Mouse (Mus musculus) kidney, adult 9 months (tissue): Measurements from ENCODE around the gene Dnajc7.

Experiments
- DNase-seq: peaks from one replicate; pipeline ENCODE4 v3.0.0; 2022

The Dnajc7 gene

DNA sequence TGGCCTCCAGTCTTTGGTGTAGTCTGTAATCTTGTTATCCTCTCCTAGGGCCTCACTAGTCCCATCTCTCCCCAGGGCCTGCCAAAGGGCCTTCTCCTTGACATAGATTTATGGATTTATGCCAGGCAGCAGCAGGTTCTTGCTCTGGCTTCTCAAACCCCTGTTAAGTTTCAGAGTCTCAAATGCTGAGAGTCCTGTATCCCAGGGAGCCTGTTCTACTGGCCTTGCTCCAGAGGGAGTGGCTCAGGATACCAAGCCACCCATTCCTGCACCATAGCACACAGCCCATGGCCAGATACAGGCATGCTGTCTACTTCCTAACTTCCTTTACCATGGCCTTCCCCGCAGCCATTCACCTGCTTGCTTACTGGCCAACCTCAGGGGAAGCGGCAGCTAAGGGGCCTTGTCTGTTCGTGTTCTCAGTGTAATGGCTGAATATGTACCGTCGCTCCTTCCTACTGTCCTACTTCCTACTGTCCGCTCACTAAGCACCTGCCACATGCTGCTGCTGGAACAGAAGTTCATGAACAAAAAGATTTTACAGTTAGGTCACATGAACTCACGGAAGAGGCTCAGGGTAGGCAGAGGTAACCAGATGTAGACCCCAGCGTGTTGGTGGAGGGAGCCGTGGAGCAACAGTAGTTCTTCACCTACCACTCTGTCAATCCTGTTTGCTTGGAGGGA lies 40.7 kb downstream of the Dnajc7 start:
- DNase-seq = no peak

DNA sequence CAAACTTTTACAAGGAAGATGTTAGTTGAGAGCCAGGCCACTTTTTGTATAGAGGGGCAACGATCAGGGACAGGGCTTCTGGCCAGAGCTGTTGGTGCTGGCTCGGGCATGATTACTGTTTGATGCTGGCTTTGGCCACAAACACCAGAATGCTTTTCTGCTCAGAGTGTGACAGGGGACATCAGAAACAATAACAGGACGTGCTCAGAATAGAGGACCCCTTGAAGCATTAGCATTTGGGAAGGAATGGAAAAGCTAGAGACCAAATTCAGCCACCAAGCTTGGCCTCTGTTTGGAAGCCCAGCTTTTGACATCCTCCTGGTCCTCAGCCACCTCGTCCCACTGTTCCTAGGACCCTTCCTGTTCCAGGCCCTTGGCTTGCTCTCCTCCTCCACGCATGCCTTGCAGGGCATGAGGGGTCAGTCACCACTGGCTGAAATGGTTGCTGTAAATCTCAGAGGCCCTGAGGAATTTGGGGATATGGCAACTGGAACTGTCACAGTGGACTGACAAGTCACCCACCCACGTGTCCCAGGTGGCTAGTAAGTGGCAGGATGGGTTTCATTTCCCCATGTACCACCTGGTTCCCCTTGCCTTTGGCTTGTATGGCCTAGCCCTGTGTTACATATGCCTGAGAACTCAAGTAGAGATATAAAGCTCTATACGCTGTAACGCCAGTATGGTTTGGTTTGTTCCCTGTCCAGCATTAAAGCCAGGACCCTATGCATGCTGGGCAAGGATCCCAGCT lies 41.9 kb downstream of the Dnajc7 start:
- DNase-seq = no peak

DNA sequence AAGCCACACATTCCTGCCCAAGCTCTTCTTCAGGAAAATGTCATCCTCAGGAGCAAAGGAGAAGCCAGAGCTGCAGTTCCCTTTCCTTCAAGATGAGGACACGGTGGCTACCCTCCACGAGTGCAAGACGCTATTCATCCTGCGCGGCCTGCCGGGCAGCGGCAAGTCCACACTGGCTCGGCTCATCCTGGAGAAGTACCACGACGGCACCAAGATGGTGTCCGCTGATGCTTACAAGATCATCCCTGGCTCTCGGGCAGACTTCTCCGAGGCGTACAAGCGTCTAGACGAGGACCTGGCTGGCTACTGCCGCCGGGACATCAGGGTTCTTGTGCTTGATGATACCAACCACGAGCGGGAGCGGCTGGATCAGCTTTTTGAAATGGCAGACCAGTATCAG lies 43.7 kb downstream of the Dnajc7 start:
- no peak for DNase-seq

DNA sequence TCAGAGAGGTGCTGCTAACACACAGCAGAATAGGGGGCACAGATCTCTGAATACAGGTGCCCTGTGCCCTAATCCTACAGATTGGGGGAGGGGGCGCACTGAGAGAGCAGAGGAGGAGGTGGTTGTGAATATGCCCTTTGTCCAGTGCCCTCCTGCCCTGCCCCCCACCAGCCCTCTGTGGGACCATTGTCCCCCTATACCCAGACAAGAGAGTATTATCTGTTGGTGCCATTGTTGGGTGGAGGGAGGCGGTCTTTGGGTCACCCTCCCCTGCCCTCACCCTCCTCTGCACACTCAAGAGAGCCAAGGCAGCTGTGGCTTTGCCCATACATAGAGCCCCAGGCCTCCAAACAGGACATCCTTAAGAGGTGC lies 44.5 kb downstream of the Dnajc7 start:
- DNase-seq = no peak

- peak; percentile 80 for DNase-seq
Measured at GRCm38 (mm10) chr11:100574708-100575483, 45.1 kb downstream of the Dnajc7 start, which contains the start of gene Cnp. Gene Cnp, plus strand, starts transcription at chr11:100574904.

GRCm38 (mm10) chr11:100574188-100574587 lies 45.8 kb downstream of the Dnajc7 start:
- peak; percentile 26 for DNase-seq

GRCm38 (mm10) chr11:100571202-100571567 lies 48.8 kb downstream of the Dnajc7 start:
- DNase-seq = no peak

DNA sequence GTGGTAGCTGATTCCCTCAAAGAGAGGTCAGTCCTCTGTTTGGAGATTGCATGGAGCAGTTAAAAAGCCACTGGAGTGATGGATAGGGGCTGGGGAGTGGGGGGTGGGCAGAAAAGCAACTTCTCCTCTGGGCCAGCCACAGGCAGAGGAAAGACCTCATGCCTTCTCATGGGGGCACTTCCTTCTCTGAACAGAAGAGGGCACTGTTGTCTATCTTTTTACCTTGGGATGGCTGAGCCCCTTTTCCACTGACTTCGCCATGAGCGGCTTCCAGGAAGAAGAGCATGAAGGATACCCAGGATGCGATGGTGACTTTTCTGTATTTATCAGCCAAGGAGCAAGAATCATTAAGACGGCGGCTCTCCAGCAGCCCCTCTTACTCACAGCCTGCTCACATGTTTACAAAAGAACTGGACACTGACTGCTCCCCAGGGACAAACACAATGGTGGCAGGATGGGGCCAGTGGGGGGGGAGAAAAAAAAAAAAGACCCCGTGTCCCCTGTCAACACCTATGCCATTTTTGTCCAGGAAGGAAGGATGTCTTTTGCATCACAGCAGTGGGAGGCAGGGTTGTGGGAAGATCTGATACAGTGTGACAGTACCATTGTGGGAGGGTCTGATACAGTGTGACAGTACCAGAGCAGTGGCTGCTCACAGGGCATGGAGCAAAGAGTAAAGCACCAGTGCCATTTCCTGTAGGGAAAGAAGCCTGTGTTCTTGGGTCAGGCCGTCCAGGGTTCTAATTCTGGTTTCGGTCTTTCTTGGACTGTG lies 49.4 kb downstream of the Dnajc7 start:
- DNase-seq = peak; percentile 86

GRCm38 (mm10) chr11:100569789-100570188 lies 50.2 kb downstream of the Dnajc7 start:
- no peak for DNase-seq

DNA sequence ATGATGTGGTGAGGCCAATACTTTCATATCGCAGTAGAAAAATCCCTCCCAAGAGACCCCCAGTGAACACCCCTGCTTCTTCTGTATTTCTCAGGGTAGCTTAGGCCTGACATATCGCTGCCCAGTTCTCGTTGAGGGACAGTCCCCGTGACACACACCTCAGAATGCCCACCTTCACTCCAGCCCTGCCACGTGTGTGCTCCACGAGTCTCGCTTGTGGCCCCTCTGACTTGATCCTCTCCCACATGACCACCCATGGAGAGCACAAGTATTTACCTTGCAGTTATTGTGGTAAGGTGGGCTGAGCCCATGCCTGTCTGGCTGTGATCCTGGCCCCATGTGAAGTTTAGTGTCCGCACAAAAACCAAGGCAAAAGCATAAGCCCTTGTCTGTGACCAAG lies 51.3 kb downstream of the Dnajc7 start:
- DNase-seq = no peak

- peak; percentile 65 for DNase-seq
Measured at GRCm38 (mm10) chr11:100567815-100568245, 52.1 kb downstream of the Dnajc7 start.

GRCm38 (mm10) chr11:100567229-100567628 lies 52.7 kb downstream of the Dnajc7 start:
- DNase-seq = no peak

DNA sequence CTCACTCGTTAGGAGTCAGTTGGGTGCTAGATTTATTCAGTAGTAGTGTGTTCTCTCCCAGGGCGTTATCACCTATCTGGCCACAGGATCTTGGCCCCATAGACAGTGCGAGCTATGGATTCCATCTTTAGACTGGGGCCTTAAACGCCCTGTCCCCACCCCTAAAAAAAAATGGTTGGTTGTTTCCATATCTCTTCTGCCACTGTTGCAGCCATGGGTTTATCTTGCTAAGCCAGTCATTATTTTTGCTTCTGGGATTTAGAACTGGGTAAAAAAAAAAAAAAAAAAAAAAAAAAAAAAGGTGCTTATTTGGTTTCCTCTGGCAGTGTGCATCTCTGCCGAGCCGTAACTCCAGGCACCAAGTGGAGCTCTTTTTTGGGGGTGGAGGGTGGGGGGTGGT lies 55.3 kb downstream of the Dnajc7 start:
- DNase-seq = no peak

DNA sequence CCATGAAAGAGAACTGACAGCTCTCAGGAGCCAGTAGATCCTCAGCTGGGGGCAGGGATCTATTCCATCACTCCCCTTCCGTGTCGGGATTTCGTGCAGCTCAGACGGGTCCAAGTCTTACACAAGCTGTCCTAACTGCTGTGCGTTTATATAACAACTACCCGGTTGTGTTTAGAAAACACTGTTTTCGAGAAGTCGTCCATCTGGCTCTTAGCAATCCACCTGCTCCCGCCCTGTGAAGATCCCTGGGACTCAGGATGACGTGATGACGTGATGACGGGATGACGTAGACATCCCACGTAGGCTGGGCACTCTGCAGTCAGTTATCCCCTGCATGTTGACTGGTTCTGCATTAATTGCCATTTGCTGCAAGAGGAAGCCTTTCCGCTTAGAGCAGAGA lies 55.7 kb downstream of the Dnajc7 start:
- no peak for DNase-seq

DNA sequence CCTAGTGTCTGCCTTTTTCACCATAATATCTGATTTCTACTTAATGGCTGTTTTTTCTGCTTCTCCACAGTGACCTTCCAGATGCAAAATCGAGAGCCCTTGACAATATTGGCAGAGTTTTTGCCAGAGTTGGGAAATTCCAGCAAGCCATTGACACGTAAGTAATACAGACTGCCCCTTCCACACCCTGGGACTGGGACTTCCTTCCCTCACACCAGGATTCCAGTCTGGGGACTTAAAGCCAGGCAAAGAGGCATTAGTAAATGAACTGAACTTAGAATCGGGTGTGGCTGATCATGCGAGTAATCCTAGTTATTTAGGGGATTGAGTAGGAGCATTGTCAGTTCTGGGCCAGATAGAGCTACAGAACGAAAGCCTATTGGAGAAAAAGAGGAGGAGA lies 58.2 kb downstream of the Dnajc7 start:
- DNase-seq = no peak

DNA sequence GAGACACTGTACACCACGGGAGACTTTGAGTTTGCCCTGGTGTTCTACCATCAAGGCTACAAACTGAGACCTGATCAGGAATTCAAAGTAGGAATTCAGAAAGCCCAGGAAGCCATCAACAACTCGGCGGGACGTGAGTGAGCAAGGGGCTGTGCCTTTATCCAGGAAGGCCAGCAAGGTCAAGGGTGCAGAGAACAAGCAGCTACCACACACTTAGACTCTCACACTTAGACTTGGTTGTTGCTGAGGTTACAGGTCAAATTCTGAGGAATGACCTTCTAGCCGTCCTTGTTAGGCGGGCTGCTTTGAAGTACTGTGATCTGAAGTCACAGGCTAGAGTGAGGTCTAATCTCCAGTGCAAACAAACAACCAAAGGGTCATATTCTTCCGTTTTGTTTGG lies 60.5 kb downstream of the Dnajc7 start:
- no peak for DNase-seq

- DNase-seq = no peak
Measured at GRCm38 (mm10) chr11:100557563-100557962, 62.4 kb downstream of the Dnajc7 start.

DNA sequence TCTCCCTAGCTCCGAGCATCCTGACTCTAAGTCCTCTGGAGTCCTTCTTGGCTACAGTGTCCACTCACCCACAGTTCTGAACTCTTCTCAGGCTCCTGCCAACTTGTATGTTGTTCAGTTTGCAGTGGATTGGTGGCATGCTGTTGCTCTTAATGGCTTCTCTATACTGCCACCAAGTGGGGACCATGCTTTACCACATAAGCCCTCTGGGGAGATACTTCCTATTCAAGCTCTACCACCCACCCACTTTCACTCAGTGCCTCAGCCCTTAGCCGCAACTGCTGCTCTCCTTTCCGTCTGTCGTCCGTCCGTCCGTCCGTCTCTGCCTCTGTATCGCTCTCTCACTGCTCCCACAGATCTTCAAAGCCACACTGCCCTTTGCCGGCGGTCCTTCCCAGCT lies 64.4 kb downstream of the Dnajc7 start:
- peak; percentile 82 for DNase-seq

GRCm38 (mm10) chr11:100552842-100553241 lies 67.1 kb downstream of the Dnajc7 start:
- no peak for DNase-seq

DNA sequence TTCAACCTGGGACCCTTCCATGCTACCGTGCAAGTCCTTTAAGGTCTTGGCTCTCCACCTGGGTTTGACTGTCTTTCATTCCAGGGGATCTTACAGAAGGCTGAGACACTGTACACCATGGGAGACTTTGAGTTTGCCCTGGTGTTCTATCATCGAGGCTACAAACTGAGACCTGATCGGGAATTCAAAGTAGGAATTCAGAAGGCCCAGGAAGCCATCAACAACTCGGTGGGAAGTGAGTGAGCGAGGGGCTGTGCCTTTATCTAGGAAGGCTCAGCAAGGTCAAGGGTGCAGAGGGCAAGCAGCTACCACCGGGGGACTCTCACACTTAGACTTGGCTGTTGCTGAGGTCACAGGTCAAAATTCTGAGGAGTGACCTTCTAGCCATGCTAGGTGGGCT lies 69.9 kb downstream of the Dnajc7 start:
- DNase-seq = no peak

- no peak for DNase-seq
Measured at GRCm38 (mm10) chr11:100549466-100549865, 70.5 kb downstream of the Dnajc7 start.

- DNase-seq = no peak
Measured at GRCm38 (mm10) chr11:100548141-100548540, 71.8 kb downstream of the Dnajc7 start.

GRCm38 (mm10) chr11:100546955-100547354 lies 73.0 kb downstream of the Dnajc7 start:
- DNase-seq = no peak
